Mouse (Mus musculus) midbrain, embryonic 10.5 days (tissue): ENCODE data around the gene Rhox7a. TPM values are rescaled to one million over a fixed set of nuclear protein-coding genes. Genes with fewer than 3 reads are reported as not detected.
"Not testable (repeated sequence)": the region's sequence is repeated elsewhere in the genome, so short reads cannot be mapped to it uniquely, and the experiment has no call there.

Source experiments
- DNase-seq: peaks from one replicate; pipeline ENCODE4 v3.0.0-alpha.2; 2017; ENCODE audit warnings: low spot score
- H3K27ac ChIP-seq: fragments of 300-500 bp; sonication (generic); replicated peaks from 2 replicates; pipeline ENCODE4 v1.5.1; 2016; ENCODE audit warnings: mild to moderate bottlenecking
- H3K27me3 ChIP-seq: fragments of 300-500 bp; sonication (generic); 2 replicates; pipeline ENCODE4 v1.6.1; 2016; ENCODE audit warnings: low read depth, mild to moderate bottlenecking; ENCODE audit not compliant: poor library complexity, severe bottlenecking
- H3K36me3 ChIP-seq: fragments of 300-500 bp; sonication (generic); 2 replicates; pipeline ENCODE4 v1.6.1; 2016; ENCODE audit warnings: mild to moderate bottlenecking, moderate library complexity
- H3K4me1 ChIP-seq: fragments of 300-500 bp; sonication (generic); 2 replicates; pipeline ENCODE4 v1.6.1; 2016
- H3K4me3 ChIP-seq: fragments of 300-500 bp; sonication (generic); 2 replicates; pipeline ENCODE4 v1.5.1; 2016; ENCODE audit warnings: mild to moderate bottlenecking, moderate library complexity
- H3K9me3 ChIP-seq: fragments of 300-500 bp; sonication (generic); replicated peaks from 2 replicates; pipeline ENCODE4 v1.6.1; 2016; ENCODE audit warnings: mild to moderate bottlenecking
- WGBS: fragments of 180-500 bp; shearing (Covaris S2); methylation state at CpG from one replicate; pipeline ENCODE4 v1.1.7; 2016; 5-methylcytosine and 5-hydroxymethylcytosine counted together
- polyA plus RNA-seq: library from polyadenylated mRNA; unstranded; fragments of >200 nt; fragmentation: Nextera tagmentation; extraction: Ambion mirVana; gene quantifications from 2 replicates; pipeline ENCODE4 v1.2.1, GENCODE M21; 2016

The Rhox7a gene
- polyA plus RNA-seq = not detected in 2 replicates

DNA sequence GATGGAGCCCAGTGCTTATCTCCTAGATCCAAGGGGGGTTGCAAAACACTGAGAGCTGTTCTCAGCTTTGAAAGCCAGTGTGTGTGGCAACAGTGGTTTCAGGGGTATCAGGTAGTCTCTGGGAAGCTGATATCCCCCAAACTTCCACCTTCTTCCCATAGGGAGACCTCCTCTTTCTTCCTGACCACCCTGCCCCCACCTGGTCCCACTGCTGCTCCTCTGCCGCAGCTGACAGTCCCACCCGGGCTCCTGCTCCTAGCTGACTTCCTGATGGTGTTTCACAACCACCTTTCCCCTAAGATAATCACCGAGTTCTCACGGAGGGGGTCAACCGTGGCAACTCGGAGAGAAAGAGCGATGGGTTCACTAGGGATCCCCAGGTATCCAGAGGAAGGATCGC lies at the start of gene Rhox7a:
Gene Rhox7a, plus strand, starts transcription at position 301 of the 400 bp plus-strand sequence.
- H3K4me3 ChIP-seq, DNase-seq, H3K4me1 ChIP-seq, H3K9me3 ChIP-seq, H3K27ac ChIP-seq, H3K36me3 ChIP-seq, H3K27me3 ChIP-seq: not testable (repeated sequence)
- 88% methylated on average over 8 of the region's 8 CpGs for WGBS

DNA sequence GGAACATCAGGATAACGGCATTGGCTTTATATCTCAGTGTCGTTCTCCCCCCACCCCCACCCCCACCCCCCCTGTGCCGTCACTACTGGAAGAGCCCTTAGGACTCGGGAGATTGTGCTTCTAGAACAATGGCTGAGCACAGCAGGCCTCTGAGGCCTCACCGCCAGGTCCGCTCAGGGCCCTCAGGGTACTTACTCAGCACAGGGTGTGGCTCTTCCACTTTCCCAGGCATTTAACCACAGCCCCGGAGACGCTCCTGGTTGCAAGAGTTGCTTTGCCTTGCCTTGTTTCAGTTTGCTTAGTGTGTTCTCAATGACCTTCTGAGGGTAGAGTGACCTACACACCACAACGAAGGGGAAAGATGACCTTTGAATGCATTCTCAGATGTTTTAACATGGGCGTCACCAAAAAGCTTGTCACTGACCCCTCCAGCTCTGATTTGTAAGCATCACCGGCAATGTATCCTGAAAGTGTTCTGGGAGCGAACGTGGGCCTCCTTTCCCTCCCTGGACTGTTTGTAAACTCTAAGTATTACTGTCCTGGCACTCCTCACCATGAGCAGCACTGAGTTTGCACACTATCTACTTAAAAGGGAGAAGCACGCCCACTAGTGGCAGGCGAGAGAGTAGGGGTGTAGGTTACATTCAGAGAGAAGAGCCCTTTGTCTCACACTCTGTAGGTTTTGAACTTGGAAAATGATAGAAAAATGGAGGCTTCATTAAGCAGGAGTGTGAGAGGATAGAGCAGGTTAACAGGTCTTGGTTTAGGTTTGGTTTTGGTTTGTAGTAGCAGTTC lies 24.0 kb upstream of the Rhox7a start:
- 81% methylated on average over 15 of the region's 15 CpGs for WGBS

DNA sequence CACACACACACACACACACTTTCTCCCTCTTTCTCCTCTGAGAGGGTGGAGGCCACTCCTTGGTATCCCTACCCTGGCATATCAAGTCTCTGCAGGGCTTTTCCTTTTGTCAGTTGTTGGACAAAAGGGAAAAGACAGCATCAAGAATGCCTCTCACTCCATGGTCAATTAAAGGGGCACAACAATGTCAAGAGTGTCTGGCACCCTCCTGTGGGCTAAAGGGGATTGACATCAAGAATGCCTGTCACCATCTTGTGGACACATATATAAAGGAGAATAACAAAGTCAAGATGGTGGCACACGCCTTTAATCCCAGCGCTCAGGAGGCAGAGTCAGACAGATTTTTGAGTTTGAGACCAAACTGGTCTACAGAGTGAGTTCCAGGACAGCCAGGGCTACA lies 22.1 kb upstream of the Rhox7a start:
- H3K27me3 ChIP-seq = no peaks in the 10 kb centered on the region
- H3K4me1 ChIP-seq = no peaks in the 10 kb centered on the region
- no peak overlapping the region for H3K4me3 ChIP-seq
- no peaks in the 10 kb centered on the region for H3K36me3 ChIP-seq
- DNase-seq = no peak
- no peaks in the 10 kb centered on the region for H3K9me3 ChIP-seq
- no peak overlapping the region for H3K27ac ChIP-seq
- WGBS = 75% methylated on average over 2 of the region's 2 CpGs

More for the DNA sequence above, 24.0 kb upstream of the Rhox7a start:
- Histone ChIP-seq H3K4me1 (no peaks in the 10 kb centered on the region), H3K27ac (no peak overlapping the region), H3K4me3 (no peak overlapping the region), H3K27me3 (no peaks in the 10 kb centered on the region), H3K36me3 (no peaks in the 10 kb centered on the region), H3K9me3 (no peaks in the 10 kb centered on the region)
- DNase-seq = no peak

DNA sequence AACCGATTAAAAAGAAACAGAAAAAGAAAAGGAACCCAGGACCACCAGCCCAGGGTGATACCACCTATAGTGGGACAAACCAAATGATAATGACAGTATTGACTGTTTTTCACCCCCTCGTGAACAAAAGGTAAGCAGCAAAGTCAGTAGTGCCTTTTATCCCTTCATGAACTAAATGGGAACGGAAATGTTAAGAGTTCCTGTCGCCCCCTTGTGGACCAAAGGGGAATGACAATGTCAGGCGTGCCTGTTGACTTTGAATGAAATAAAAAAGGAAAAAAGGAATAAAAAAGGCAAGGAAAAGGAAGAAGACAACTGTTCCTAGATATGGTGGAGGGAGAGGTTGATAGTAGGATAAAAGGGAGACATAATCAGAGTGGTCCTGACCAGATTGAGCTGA lies 20.3 kb upstream of the Rhox7a start:
- 31% methylated on average over 5 of the region's 5 CpGs for WGBS
- H3K4me3 ChIP-seq = no peak overlapping the region
- H3K27me3 ChIP-seq = no peaks in the 10 kb centered on the region
- H3K27ac ChIP-seq = no peak overlapping the region
- no peaks in the 10 kb centered on the region for H3K9me3 ChIP-seq
- no peaks in the 10 kb centered on the region for H3K4me1 ChIP-seq
- no peaks in the 10 kb centered on the region for H3K36me3 ChIP-seq
- peak; percentile 24 for DNase-seq

DNA sequence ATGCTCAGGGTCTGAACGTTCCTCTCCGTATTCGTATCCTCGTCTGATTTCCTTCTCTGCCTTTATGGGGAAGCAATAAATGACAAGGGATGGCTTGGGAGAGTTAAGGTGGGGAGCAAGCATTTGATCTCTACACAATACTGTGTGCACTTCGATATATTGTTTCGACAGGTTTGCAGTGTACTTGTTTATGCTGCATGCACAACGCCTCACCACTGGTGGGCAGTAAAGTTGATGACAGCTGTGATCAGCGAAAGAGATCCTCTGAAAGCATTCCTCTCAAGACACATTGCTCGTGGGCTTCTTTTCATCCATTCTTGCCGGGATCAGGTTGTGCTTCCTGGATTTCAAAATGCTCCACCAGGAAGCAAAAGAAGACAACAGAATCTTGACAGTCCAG lies 15.8 kb upstream of the Rhox7a start:
- DNase-seq = no peak
- Histone ChIP-seq H3K4me1 (no peaks in the 10 kb centered on the region), H3K4me3 (no peak overlapping the region), H3K36me3 (no peaks in the 10 kb centered on the region), H3K27ac (no peak overlapping the region), H3K9me3 (no peaks in the 10 kb centered on the region), H3K27me3 (no peaks in the 10 kb centered on the region)
- 77% methylated on average over 10 of the region's 10 CpGs for WGBS

DNA sequence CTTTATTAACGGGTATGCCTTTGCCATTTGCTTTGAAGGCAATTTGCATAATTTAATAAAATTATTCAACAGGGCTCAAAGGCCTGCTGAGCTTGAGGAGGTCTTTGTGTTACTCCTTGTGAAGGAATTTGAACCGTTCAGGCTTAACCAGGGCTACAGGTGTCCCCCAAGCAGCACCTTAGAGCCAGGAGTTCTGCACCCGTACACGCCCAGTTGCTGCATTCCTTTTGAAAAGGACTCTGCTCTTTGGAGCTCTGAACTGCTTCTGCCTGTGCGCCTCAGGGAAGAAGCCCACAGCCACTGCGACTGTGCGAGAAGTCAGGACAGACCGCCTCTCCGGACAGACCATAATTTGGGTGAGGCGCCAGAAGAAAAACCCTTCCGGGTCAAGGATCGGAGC lies 4.9 kb upstream of the Rhox7a start, which contains the start of gene Rhox6:
Gene Rhox6, plus strand, starts transcription at position 301 of the 400 bp plus-strand sequence.
- not testable (repeated sequence) for DNase-seq, H3K4me1 ChIP-seq, H3K27ac ChIP-seq, H3K27me3 ChIP-seq, H3K36me3 ChIP-seq, H3K9me3 ChIP-seq, H3K4me3 ChIP-seq
- 89% methylated on average over 4 of the region's 12 CpGs for WGBS

DNA sequence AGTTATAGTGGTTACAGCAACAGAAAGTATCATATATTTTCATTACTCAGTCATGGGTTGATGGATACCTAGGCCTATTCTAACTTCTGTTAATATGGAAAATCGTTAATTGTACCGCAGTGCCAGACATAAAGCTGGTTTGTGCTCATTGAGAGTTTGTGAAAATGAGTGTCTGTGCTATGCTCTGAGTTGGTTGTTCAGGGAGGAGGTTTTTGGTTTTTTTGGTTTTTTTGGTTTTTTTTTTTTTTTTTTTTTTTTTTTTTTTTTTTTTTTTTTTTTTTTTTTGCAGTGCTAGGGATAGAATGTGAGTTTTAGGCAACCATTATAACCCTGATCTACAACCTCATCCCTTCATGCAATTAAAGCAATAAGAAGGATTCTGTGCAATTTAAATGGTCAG lies 40.2 kb downstream of the Rhox7a start:
- Histone ChIP-seq H3K27me3 (no peaks in the 10 kb centered on the region), H3K27ac (no peak overlapping the region), H3K36me3 (no peaks in the 10 kb centered on the region), H3K4me1 (no peaks in the 10 kb centered on the region), H3K9me3 (no peaks in the 10 kb centered on the region), H3K4me3 (no peak overlapping the region)
- DNase-seq = no peak
- 97% methylated on average over 2 of the region's 2 CpGs for WGBS

DNA sequence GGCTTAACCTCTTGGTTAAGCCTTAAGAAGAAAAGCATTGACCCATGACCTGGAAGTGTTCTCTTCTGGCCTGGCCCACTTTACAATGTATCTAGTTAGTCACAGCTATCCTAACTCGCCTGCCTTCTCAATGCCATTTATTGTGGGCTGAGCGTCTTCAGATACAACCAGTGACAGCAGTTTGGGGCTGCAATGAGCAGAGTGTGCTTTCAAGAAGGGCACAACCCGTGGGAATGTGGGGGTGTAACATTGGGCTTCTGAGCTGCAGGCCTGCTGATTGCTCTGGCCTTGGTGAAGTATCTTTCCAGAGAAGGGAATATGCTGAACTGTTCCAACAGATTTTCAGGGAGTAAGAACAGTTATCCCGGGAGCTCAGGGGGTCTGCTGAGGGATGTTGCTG lies 47.4 kb downstream of the Rhox7a start, which contains the start of gene Rhox8:
Gene Rhox8, minus strand, starts transcription at position 101 of the 400 bp plus-strand sequence.
- H3K4me1 ChIP-seq = no peaks in the 10 kb centered on the region
- WGBS = 79% methylated on average over 4 of the region's 4 CpGs
- H3K36me3 ChIP-seq = no peaks in the 10 kb centered on the region
- no peaks in the 10 kb centered on the region for H3K9me3 ChIP-seq
- no peak for DNase-seq
- no peaks in the 10 kb centered on the region for H3K27me3 ChIP-seq
- no peak within 1 kb of the TSS for H3K27ac ChIP-seq
- H3K4me3 ChIP-seq = no peak within 1 kb of the TSS

Other genes starting within 250 kb of the Rhox7a start
- gene Rhox4f, start 224.0 kb upstream of the Rhox7a start, polyA plus RNA-seq = not detected in 2 replicates
- not detected in 2 replicates for gene Rhox3g, start 203.1 kb upstream of the Rhox7a start, polyA plus RNA-seq
- gene Rhox2g, start 188.2 kb upstream of the Rhox7a start, polyA plus RNA-seq = not detected in 2 replicates
- not detected in 2 replicates for gene Rhox4g, start 180.4 kb upstream of the Rhox7a start, polyA plus RNA-seq
- not detected in 2 replicates for gene Rhox3h, start 162.9 kb upstream of the Rhox7a start, polyA plus RNA-seq
- not detected in 2 replicates for gene Rhox2h, start 158.4 kb upstream of the Rhox7a start, polyA plus RNA-seq
- gene Rhox5, start 26.8 kb upstream of the Rhox7a start, polyA plus RNA-seq = 1.8 and 1.9 TPM in 2 replicates
- gene Rhox6, start 4.8 kb upstream of the Rhox7a start, polyA plus RNA-seq = not detected in 2 replicates
- gene Rhox8, start 47.3 kb downstream of the Rhox7a start, polyA plus RNA-seq = not detected in 2 replicates
- gene Rhox7b, start 65.5 kb downstream of the Rhox7a start, polyA plus RNA-seq = not detected in 2 replicates
- gene Rhox9, start 70.1 kb downstream of the Rhox7a start, polyA plus RNA-seq = not detected in 2 replicates
- not detected in 2 replicates for gene Btg1-ps1, start 187.1 kb downstream of the Rhox7a start, polyA plus RNA-seq
- not detected in 2 replicates for gene Btg1-ps2, start 211.4 kb downstream of the Rhox7a start, polyA plus RNA-seq
- gene Rhox10, start 234.8 kb downstream of the Rhox7a start, polyA plus RNA-seq = not detected in 2 replicates